Mouse (Mus musculus) liver, adult 2 months (tissue): Measurements from ENCODE around the gene Pcsk4.

ENCODE experiments used
- CTCF ChIP-seq: fragments of 200-500 bp; IDR thresholded peaks from 2 replicates; pipeline ENCODE4 v1.5.1; 2011; ENCODE audit warnings: low read depth, low read length, control low read depth
- POLR2A ChIP-seq: fragments of 200-500 bp; IDR thresholded peaks from 2 replicates; pipeline ENCODE4 v1.6.1; 2011; ENCODE audit warnings: low read length, control low read depth; ENCODE audit not compliant: insufficient read depth; ENCODE audit errors: extremely low read depth

GRCm38 (mm10) chr10:80330888-80331287 lies 1.6 kb upstream of the Pcsk4 start:
- TF ChIP-seq CTCF, result no peak
- TF ChIP-seq POLR2A, result peak; percentile 77
